Mouse (Mus musculus) forelimb bud, embryonic 11.5 days (tissue): ENCODE data around the gene Glod5.

ENCODE experiments used
- DNase-seq: peaks from one replicate; pipeline ENCODE4 v3.0.0-alpha.2; 2012; ENCODE audit warnings: low read depth, low spot score

The Glod5 gene

DNA sequence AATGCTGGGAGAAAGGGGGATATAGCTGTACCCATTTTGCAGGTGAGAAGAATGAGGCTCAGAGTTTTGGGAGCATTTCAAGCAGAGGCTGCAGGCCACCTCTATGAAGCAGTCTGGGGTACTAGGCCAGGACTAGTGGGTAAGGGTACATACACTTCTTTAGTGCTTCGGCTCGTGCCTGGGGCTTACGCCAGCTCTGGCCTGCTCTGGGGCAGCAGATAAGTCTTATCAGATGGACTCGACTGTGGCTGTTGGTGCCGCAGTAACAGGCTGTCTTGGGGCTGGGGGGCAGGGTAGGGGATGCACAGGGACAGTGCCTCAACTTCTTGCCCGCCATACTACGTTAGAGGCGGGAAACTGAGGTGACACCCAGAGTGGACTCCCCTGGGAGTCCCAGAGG lies 50.1 kb downstream of the Glod5 start:
- DNase-seq: no peak

GRCm38 (mm10) chrX:7967596-7968201 lies 50.6 kb downstream of the Glod5 start:
- no peak for DNase-seq

- no peak for DNase-seq
Measured at GRCm38 (mm10) chrX:7966161-7966560, 52.1 kb downstream of the Glod5 start.

- no peak for DNase-seq
Measured at GRCm38 (mm10) chrX:7963829-7964626, 54.3 kb downstream of the Glod5 start.

- no peak for DNase-seq
Measured at GRCm38 (mm10) chrX:7958868-7959267, 59.4 kb downstream of the Glod5 start.
